ENCODE assay signal across 27 mouse cellular contexts in genomic region chr1:152394137-152394536, GRCm38 (mm10). TPM values are rescaled to one million over a fixed set of nuclear protein-coding genes. Genes with fewer than 3 reads are reported as not detected.
DNase-seq lines count a peak whose midpoint lies in the region; ATAC-seq and TF ChIP-seq lines count a peak whose summit lies in the region.
"Had no signal": no experiment of that assay in that cellular context is flagged by ENCODE, and none has a peak within 500 bp of the region (broad histone marks: within the 10 kb centered on the region; RNA-seq: fewer than 3 reads in every experiment).

No protein-coding gene starts in this region.

- WGBS in hindbrain, postnatal 0 days: 90% methylated on average over 3 of the region's 3 CpGs

- no peaks in the 10 kb centered on the region for H3K4me1 ChIP-seq in hindbrain, postnatal 0 days (ENCODE audit: insufficient read depth, low read length)
- H3K4me1 ChIP-seq: embryonic facial prominence, embryonic 15.5 days; forebrain, embryonic 10.5 days; heart, embryonic 13.5 days; hindbrain, embryonic 15.5 days had no signal

- H3K9me3 ChIP-seq in hindbrain, postnatal 0 days (ENCODE audit: low read length): no peaks in the 10 kb centered on the region
- H3K9me3 ChIP-seq: embryonic facial prominence, embryonic 15.5 days; G1E; hindbrain, embryonic 15.5 days had no signal

- H3K27ac ChIP-seq in hindbrain, postnatal 0 days: no peak overlapping the region
- H3K27ac ChIP-seq: embryonic facial prominence, embryonic 15.5 days; forebrain, embryonic 10.5 days; gastrocnemius, adult 2 months; heart, embryonic 13.5 days; hindbrain, embryonic 15.5 days had no signal

- H3K27me3 ChIP-seq in hindbrain, postnatal 0 days (ENCODE audit: insufficient read depth, low read length): no peaks in the 10 kb centered on the region
- H3K27me3 ChIP-seq: embryonic facial prominence, embryonic 15.5 days; heart, embryonic 13.5 days had no signal

- H3K4me3 ChIP-seq in hindbrain, postnatal 0 days (ENCODE audit: low read length): no peak overlapping the region
- H3K4me3 ChIP-seq: embryonic facial prominence, embryonic 15.5 days; erythroblast, embryonic 14.5 days; forebrain, embryonic 10.5 days; gastrocnemius, adult 2 months; heart, embryonic 13.5 days; hindbrain, embryonic 15.5 days had no signal

- no peak overlapping the region for H3K4me2 ChIP-seq in hindbrain, postnatal 0 days (ENCODE audit: low read depth, low read length)
- H3K4me2 ChIP-seq: embryonic facial prominence, embryonic 15.5 days; heart, embryonic 13.5 days; hindbrain, embryonic 15.5 days had no signal

- no peak for TF ChIP-seq CTCF in hindbrain, postnatal 0 days (IDR thresholded peaks at IDR 0.05; ENCODE audit: low read depth)

- DNase-seq in frontal cortex, postnatal 10 days (ENCODE audit: low spot score in 2 of 2): no peak
- peak; percentile 38 to 51 for DNase-seq in left cerebral cortex, postnatal 36 days (ENCODE audit: low spot score in 2 of 2)
- DNase-seq in left cerebral cortex, adult 11 months (ENCODE audit: low spot score): no peak
- peak; percentile 43 for DNase-seq in right cerebral cortex, postnatal 25 days
- no peak for DNase-seq in right cerebral cortex, postnatal 4 days
- DNase-seq in hindbrain, postnatal 0 days (ENCODE audit: low spot score): no peak
- DNase-seq: adrenal gland, adult 8-10 months; adrenal gland, postnatal 36 days; B cell, adult 2 months; cerebellum, adult 11 months; cerebellum, adult 8-10 months; cerebellum, postnatal 14 days; embryo, embryonic 11 days; gastrocnemius, adult 2 months; gastrocnemius, postnatal 25 days; heart, postnatal 36 days had no signal

- intact Hi-C loops in left cerebral cortex, postnatal 36 days (cut with DNase I): loop anchor here (10.0 kb wide), 1 partner anchor 371 kb away; the partner anchor contains the start of genes Arpc5 and Rgl1

- no peak overlapping the region for H3K9ac ChIP-seq in hindbrain, postnatal 0 days (replicated peaks; ENCODE audit: low read length)
- H3K9ac ChIP-seq: embryonic facial prominence, embryonic 15.5 days; heart, embryonic 13.5 days; hindbrain, embryonic 15.5 days had no signal

- peak; percentile 96 for ATAC-seq in frontal cortex, adult (ENCODE audit: low TSS enrichment)
- ATAC-seq in hindbrain, postnatal 0 days: no peak
- ATAC-seq: CD4-positive, CD25-positive, alpha-beta regulatory T cell, adult 4 months; forebrain, embryonic 14.5 days had no signal

- no peaks in the 10 kb centered on the region for H3K36me3 ChIP-seq in hindbrain, postnatal 0 days (ENCODE audit: insufficient read depth, low read length)
- H3K36me3 ChIP-seq: embryonic facial prominence, embryonic 15.5 days; forebrain, embryonic 10.5 days; G1E; heart, embryonic 13.5 days; hindbrain, embryonic 15.5 days had no signal

RNA-seq across cellular contexts. Expression of gene Colgalt2, which starts 5.5 kb away (rescaled TPM):
- 1 to 10 TPM; 5.3 TPM for total RNA-seq in left cerebral cortex, postnatal 36 days (2021)
- 6.6 and 7.0 TPM in 2 replicates for total RNA-seq in hindbrain, postnatal 0 days (2014; rRNA removed)
- polyA plus RNA-seq in hindbrain, postnatal 0 days (2015; fragmentation: Nextera tagmentation; extraction: Ambion mirVana): 3.4 and 3.7 TPM in 2 replicates
- total RNA-seq: common myeloid progenitor, adult 5-6 weeks; granulocyte monocyte progenitor cell, adult 5-6 weeks had no signal
- polyA plus RNA-seq: CD4-positive, CD25-positive, alpha-beta regulatory T cell, adult 4 months; erythroblast, embryonic 14.5 days; G1E had no signal

RNA-seq across cellular contexts. Expression of gene Tsen15, which starts 7.6 kb away (rescaled TPM):
- total RNA-seq in left cerebral cortex, postnatal 36 days (2021): 10 to 100 TPM; 29.0 to 35.2 TPM
- 27.1 and 49.8 TPM in 2 replicates for total RNA-seq in hindbrain, postnatal 0 days (2014; rRNA removed)
- polyA plus RNA-seq in hindbrain, postnatal 0 days (2015; fragmentation: Nextera tagmentation; extraction: Ambion mirVana): 49.1 and 50.8 TPM in 2 replicates

Comparison
In these comparisons a context has a peak if more than half of its experiments do, and no peak if none do; other contexts are left out.
1. DNase-seq: peak in left cerebral cortex, postnatal 36 days (2 of 2) and right cerebral cortex, postnatal 25 days (single experiment); none in frontal cortex, postnatal 10 days (0 of 2), left cerebral cortex, adult 11 months (single experiment), right cerebral cortex, postnatal 4 days (single experiment) and hindbrain, postnatal 0 days (single experiment).